Mouse (Mus musculus): Measurements from ENCODE around the gene Sdhc. TPM values are rescaled to one million over a fixed set of nuclear protein-coding genes. Genes with fewer than 3 reads are reported as not detected.
A peak's percentile ranks its signal among the peaks of the same experiment; 100 is the strongest.

The Sdhc gene
- polyA plus RNA-seq, 1 experiment from 2014 or later, result 295 TPM

DNA sequence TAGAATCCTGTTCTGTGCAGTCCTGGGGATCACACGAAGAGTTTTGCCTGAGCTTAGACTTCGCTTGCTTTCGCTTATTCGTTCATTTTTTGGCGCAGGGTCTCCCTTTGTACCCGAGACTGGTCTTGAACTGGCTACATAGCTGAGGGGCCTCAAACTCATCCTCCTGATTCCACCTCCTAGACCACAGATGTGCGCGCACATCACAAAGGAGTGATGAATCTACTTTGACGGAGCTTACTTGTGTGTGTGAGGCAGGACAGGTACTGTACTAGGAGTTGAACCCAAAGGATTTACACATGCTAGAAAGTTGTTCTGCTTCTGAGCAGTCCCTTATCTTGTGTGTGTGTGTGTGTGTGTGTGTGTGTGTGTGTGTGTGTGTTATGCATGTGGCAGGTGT is 40.4 kb upstream of the Sdhc start:
- WGBS, result 94% methylated on average over 9 of the region's 9 CpGs
- Histone ChIP-seq H3K4me3 (replicated peaks; ENCODE audit: low read depth, low read length) (no peak overlapping the region), H3K4me1 (ENCODE audit: control insufficient read depth, insufficient read depth, low read length) (peaks cover 41% of the 10 kb centered on the region), H3K4me2 (ENCODE audit: low read length) (no peak overlapping the region), H3K27ac (replicated peaks; ENCODE audit: low read depth, low read length) (no peak overlapping the region), H3K9ac (replicated peaks; ENCODE audit: low read length) (no peak overlapping the region), H3K9me3 (ENCODE audit: control insufficient read depth, low read length) (no peaks in the 10 kb centered on the region), H3K36me3 (ENCODE audit: control insufficient read depth, insufficient read depth, low read length) (no peaks in the 10 kb centered on the region), H3K27me3 (ENCODE audit: control insufficient read depth, insufficient read depth, low read length) (peaks cover 7% of the 10 kb centered on the region)
- DNase-seq (no peak), ATAC-seq (ENCODE audit: low FRiP score, low TSS enrichment) (no peak)

DNA sequence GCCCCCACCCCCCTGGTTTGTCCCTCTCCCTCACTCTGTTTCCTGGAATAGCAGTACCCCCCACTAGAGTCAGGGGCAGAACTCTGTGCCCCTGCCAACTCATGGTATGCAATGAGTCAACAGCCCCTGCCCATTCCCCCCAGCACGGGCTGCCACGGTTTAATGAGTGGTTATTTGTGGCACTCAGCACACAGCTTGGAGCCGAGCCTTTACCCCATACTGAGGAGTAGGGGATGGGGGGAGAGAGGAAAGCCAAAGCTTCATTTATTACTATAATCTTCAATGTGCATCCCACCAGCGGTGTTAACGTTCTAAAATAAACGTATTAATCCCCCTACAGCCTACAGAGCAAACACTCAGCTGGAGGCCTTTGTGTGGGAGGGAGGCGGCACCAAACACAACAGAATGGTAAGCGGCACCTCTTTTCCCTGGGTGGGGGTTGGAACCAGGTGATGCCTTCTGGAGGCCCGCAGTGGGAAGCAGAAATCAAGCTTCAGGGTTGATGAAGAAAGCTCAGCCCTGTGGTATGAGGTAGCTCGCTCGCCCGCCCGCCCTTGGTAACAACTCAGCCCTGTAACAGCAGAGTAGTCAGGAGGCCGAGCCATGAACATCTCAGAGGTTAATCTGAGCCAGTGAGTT is 39.2 kb upstream of the Sdhc start:
- Histone ChIP-seq H3K4me1 (ENCODE audit: control insufficient read depth, insufficient read depth, low read length) (peaks cover 33% of the 10 kb centered on the region), H3K4me3 (replicated peaks; ENCODE audit: low read depth, low read length) (no peak overlapping the region), H3K9me3 (ENCODE audit: control insufficient read depth, low read length) (no peaks in the 10 kb centered on the region), H3K27me3 (ENCODE audit: control insufficient read depth, insufficient read depth, low read length) (no peaks in the 10 kb centered on the region; the same call in none of the 2 replicates), H3K27ac (replicated peaks; ENCODE audit: low read depth, low read length) (peak overlapping the region; percentile 46; the same call in 1 of the 2 replicates), H3K36me3 (ENCODE audit: control insufficient read depth, insufficient read depth, low read length) (no peaks in the 10 kb centered on the region), H3K9ac (replicated peaks; ENCODE audit: low read length) (no peak overlapping the region), H3K4me2 (ENCODE audit: low read length) (peak overlapping the region; percentile 5; the same call in 1 of the 2 replicates)
- no peak for ATAC-seq (ENCODE audit: low FRiP score, low TSS enrichment)
- DNase-seq, result peak; percentile 25
- WGBS, result 28% methylated on average over 14 of the region's 14 CpGs

DNA sequence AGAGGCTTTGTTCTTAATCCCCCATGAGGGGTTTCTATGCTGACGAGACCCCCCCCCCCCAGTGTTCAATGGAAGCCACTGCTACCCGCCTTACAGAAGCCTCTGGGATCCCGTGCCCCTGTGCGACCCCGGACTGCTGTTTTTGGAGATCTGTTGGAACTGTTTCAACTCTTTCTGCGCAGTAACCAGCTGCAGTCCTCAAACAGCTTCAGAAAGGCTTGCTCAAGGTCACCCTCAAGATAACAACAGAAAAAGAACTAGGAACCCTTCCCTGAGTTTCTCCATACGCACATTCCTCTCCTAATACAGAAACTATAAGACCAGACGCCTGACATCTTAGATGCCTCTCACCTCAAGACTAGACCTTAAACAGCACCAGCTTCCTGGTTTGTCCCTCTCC is 38.6 kb upstream of the Sdhc start:
- no peak overlapping the region for H3K9ac ChIP-seq (replicated peaks; ENCODE audit: low read length)
- H3K27me3 ChIP-seq (ENCODE audit: control insufficient read depth, insufficient read depth, low read length), result no peaks in the 10 kb centered on the region; the same call in none of the 2 replicates
- H3K27ac ChIP-seq (replicated peaks; ENCODE audit: low read depth, low read length), result 0 out of 2 replicates have a peak overlapping the region, but pooled peaks have one; percentile 46
- H3K4me3 ChIP-seq (replicated peaks; ENCODE audit: low read depth, low read length), result no peak overlapping the region
- 5% methylated on average over 8 of the region's 8 CpGs for WGBS
- H3K4me1 ChIP-seq (ENCODE audit: control insufficient read depth, insufficient read depth, low read length), result peaks cover 27% of the 10 kb centered on the region
- H3K4me2 ChIP-seq (ENCODE audit: low read length), result no peak overlapping the region
- DNase-seq, result peak; percentile 37
- no peak for ATAC-seq (ENCODE audit: low FRiP score, low TSS enrichment)
- H3K36me3 ChIP-seq (ENCODE audit: control insufficient read depth, insufficient read depth, low read length), result no peaks in the 10 kb centered on the region
- H3K9me3 ChIP-seq (ENCODE audit: control insufficient read depth, low read length), result no peaks in the 10 kb centered on the region

DNA sequence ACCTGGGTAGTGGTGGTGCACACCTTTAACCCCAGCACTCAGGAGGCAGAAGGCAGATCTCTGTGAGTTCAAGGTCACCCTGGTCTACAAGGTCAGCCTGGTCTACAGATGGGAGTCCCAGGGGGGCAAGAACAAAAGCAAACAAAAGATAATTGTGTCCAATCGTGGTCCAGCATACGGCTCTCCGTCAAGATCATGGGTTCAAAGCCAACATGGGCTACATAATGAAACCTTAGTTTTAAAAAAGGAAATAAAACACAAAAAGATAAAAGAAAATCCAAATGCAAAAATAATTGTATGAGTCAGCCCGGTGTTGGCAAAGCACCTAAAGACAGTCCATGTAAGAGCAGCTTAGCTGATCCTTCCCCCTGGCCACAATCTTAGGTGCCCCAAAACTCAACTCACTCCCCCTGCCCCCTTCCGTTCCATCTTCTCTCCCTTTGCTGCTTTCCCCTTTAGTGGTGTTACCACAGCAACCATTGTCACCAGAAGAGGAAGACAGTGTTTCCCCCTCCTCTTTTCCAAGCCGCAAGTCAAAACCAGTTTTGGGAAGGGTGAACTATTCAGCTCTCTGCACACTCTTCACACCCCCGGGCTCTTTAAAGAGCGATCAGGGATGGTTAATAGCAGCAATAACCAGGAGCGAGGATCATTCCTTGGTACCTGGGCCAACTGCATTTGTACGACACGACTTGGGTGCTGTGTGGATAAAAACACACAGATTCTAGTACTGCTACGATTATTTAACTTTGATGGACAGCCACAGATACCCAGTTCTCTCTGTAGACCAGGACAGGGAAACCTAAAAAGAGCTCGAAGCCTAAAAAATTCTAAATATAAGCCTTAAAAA is 37.7 kb upstream of the Sdhc start:
- Histone ChIP-seq H3K4me2 (ENCODE audit: low read length) (no peak overlapping the region), H3K36me3 (ENCODE audit: control insufficient read depth, insufficient read depth, low read length) (no peaks in the 10 kb centered on the region), H3K9ac (replicated peaks; ENCODE audit: low read length) (no peak overlapping the region), H3K4me3 (replicated peaks; ENCODE audit: low read depth, low read length) (no peak overlapping the region), H3K9me3 (ENCODE audit: control insufficient read depth, low read length) (no peaks in the 10 kb centered on the region), H3K27me3 (ENCODE audit: control insufficient read depth, insufficient read depth, low read length) (no peaks in the 10 kb centered on the region; the same call in 1 of the 2 replicates), H3K4me1 (ENCODE audit: control insufficient read depth, insufficient read depth, low read length) (peaks cover 18% of the 10 kb centered on the region), H3K27ac (replicated peaks; ENCODE audit: low read depth, low read length) (no peak overlapping the region)
- ATAC-seq (ENCODE audit: low FRiP score, low TSS enrichment), result no peak
- peak; percentile 38 for DNase-seq
- WGBS, result 12% methylated on average over 13 of the region's 13 CpGs

DNA sequence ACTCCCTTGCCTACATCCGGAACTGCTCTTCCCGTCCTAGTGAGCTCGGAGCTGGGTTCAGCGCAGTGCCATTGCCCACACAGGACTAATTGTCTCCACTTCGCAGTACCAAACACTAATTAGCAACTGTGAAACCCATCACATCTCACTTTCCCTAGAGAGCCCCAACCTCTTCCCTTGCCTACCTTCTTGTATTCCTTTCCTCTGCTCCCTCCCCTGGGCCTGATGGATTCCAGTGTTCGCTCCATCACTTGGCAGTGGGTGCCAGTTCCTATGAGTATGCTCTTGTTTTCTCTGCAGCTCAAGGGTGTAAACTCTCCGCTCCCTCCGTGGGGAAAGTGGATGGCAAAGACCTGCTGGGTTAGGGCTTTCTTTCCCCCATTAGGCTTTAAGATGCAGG is 35.3 kb upstream of the Sdhc start:
- Histone ChIP-seq H3K4me2 (ENCODE audit: low read length) (no peak overlapping the region), H3K36me3 (ENCODE audit: control insufficient read depth, insufficient read depth, low read length) (no peaks in the 10 kb centered on the region), H3K9me3 (ENCODE audit: control insufficient read depth, low read length) (no peaks in the 10 kb centered on the region), H3K9ac (replicated peaks; ENCODE audit: low read length) (no peak overlapping the region), H3K4me3 (replicated peaks; ENCODE audit: low read depth, low read length) (no peak overlapping the region), H3K27me3 (ENCODE audit: control insufficient read depth, insufficient read depth, low read length) (no peaks in the 10 kb centered on the region), H3K4me1 (ENCODE audit: control insufficient read depth, insufficient read depth, low read length) (peaks cover 9% of the 10 kb centered on the region; the same call in 1 of the 2 replicates), H3K27ac (replicated peaks; ENCODE audit: low read depth, low read length) (no peak overlapping the region)
- DNase-seq (no peak), ATAC-seq (ENCODE audit: low FRiP score, low TSS enrichment) (no peak)
- WGBS, result 81% methylated on average over 8 of the region's 8 CpGs

DNA sequence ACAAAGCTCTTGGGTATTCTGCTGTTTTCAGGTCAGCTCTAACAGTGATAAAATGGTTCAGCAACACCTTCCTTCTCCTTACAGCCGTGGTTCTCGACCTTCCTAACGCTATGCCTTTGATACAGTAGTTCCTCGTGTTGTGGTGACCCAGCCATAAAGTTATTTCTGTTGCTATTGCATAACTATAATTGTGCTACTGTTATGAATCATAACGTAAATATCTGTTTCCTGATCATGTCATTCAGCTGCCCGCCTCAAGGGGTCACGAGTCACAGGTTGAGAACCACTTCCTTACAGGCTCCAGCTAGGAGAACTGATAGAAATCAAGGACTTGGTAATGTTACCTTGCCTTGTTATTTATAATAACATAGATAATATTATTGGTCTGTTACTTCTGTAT is 33.9 kb upstream of the Sdhc start:
- H3K4me1 ChIP-seq (ENCODE audit: control insufficient read depth, insufficient read depth, low read length), result peaks cover 7% of the 10 kb centered on the region; the same call in 1 of the 2 replicates
- H3K4me2 ChIP-seq (ENCODE audit: low read length), result no peak overlapping the region
- 90% methylated on average over 7 of the region's 7 CpGs for WGBS
- no peaks in the 10 kb centered on the region for H3K9me3 ChIP-seq (ENCODE audit: control insufficient read depth, low read length)
- H3K27me3 ChIP-seq (ENCODE audit: control insufficient read depth, insufficient read depth, low read length), result no peaks in the 10 kb centered on the region
- DNase-seq (no peak), ATAC-seq (ENCODE audit: low FRiP score, low TSS enrichment) (no peak)
- no peak overlapping the region for H3K4me3 ChIP-seq (replicated peaks; ENCODE audit: low read depth, low read length)
- no peaks in the 10 kb centered on the region for H3K36me3 ChIP-seq (ENCODE audit: control insufficient read depth, insufficient read depth, low read length)
- no peak overlapping the region for H3K27ac ChIP-seq (replicated peaks; ENCODE audit: low read depth, low read length)
- no peak overlapping the region for H3K9ac ChIP-seq (replicated peaks; ENCODE audit: low read length)

DNA sequence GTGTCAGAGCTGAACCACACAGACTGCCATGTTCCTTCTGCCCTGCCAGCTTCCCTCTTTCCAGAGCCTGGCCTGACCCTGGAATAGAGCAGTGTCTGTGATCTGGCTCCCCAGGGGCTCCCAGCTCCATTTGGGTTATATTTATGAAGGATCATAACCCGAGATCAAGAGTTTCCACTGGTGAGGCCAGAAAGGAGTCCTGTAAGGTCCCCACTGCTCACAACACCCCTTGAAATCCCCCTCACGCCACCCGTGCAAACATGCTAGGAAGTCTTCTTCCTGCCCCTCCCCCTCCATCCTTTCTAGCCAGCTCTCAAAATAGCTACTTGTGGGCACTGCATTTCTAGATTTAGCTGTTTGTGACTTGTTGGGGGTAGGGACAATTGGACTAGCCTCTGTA is 33.2 kb upstream of the Sdhc start:
- Histone ChIP-seq H3K9ac (replicated peaks; ENCODE audit: low read length) (no peak overlapping the region), H3K27me3 (ENCODE audit: control insufficient read depth, insufficient read depth, low read length) (no peaks in the 10 kb centered on the region), H3K36me3 (ENCODE audit: control insufficient read depth, insufficient read depth, low read length) (no peaks in the 10 kb centered on the region), H3K27ac (replicated peaks; ENCODE audit: low read depth, low read length) (no peak overlapping the region), H3K4me1 (ENCODE audit: control insufficient read depth, insufficient read depth, low read length) (no peaks in the 10 kb centered on the region), H3K4me2 (ENCODE audit: low read length) (no peak overlapping the region), H3K9me3 (ENCODE audit: control insufficient read depth, low read length) (no peaks in the 10 kb centered on the region), H3K4me3 (replicated peaks; ENCODE audit: low read depth, low read length) (no peak overlapping the region)
- WGBS, result 82% methylated on average over 3 of the region's 3 CpGs
- no peak for DNase-seq
- ATAC-seq (ENCODE audit: low FRiP score, low TSS enrichment), result no peak

DNA sequence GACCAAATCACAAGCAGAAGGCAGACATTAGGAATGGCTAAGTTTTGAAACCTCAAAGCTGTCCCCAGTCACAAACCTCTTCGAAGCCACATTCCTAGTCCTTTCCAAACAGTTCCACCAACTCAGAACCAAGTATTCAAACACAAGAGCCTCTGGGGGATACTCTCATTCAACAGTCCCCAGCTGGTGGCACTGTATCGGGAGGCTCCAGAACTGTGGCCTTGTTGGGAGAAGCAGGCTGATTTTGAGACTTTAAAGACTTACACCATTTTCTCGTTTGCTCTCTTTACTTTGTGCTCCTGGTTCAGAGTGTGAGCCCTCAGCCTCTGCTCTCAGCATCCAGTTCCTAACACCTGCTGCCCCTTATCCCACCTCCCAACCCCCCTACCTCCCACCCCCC is 32.6 kb upstream of the Sdhc start:
- Histone ChIP-seq H3K9me3 (ENCODE audit: control insufficient read depth, low read length) (no peaks in the 10 kb centered on the region), H3K4me1 (ENCODE audit: control insufficient read depth, insufficient read depth, low read length) (no peaks in the 10 kb centered on the region), H3K27me3 (ENCODE audit: control insufficient read depth, insufficient read depth, low read length) (no peaks in the 10 kb centered on the region), H3K27ac (replicated peaks; ENCODE audit: low read depth, low read length) (no peak overlapping the region), H3K36me3 (ENCODE audit: control insufficient read depth, insufficient read depth, low read length) (no peaks in the 10 kb centered on the region), H3K4me3 (replicated peaks; ENCODE audit: low read depth, low read length) (no peak overlapping the region), H3K9ac (replicated peaks; ENCODE audit: low read length) (no peak overlapping the region), H3K4me2 (ENCODE audit: low read length) (no peak overlapping the region)
- 87% methylated on average over 3 of the region's 3 CpGs for whole genome bisulfite sequencing
- DNase-seq, result no peak
- ATAC-seq (ENCODE audit: low FRiP score, low TSS enrichment), result no peak

Measured in midbrain, embryonic 14.5 days (tissue).